In the genomic region with DNA sequence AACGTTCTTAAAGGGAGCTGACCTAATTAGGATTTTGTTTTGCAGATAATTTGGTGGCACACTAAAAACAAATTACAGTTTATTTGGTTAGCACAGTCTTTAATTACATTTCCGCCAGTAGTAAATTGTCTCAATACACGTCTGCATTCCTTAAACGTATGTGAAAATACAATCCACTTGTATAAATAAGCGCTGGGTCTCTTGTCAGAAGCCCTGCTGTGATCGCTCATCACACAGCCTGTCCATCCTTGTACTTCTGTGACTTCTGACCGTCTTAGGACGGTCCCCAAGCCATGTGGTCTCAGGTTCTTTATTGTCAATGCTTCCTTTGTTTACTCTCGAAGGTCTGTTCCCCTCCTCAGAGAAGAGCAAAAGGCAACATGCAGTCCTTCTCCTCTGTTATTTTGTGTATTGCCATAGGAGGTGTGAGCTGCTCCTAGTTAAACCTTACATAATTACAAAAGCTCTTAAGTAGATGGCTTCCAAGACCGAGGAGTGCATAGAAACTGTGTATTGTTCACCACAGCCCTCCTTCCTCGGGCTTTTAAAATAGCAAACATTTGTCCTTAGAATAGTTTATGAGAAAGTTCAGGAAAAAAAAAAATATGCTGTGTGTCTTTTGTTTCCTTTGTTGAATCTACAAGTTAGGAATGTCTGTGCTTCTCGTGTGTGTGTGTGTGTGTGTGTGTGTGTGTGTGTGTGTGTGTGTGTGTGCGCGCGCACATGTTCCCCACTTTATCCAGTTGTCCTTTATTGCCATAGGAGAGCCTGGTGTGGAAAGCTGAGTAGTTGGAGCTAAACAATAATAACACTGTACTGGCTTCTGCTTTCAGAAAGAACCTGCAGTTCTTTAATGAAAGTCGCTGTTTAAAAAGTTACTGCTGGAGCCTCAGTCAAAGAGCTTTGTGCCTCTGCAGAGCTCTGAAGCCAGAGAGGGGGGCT, we compare ENCODE assay signal across 8 mouse cellular contexts. TPM values are rescaled to one million over a fixed set of nuclear protein-coding genes. Genes with fewer than 3 reads are reported as not detected.
DNase-seq lines count a peak whose midpoint lies in the region; ATAC-seq lines count a peak whose summit lies in the region.

No protein-coding gene starts in this region.

- peaks cover 73% of the 10 kb centered on the region for H3K27me3 ChIP-seq in heart, embryonic 13.5 days (replicated peaks)
- H3K27me3 ChIP-seq in hindbrain, embryonic 16.5 days (replicated peaks; ENCODE audit: control insufficient read depth, insufficient read depth, low read length): no peaks in the 10 kb centered on the region; the same call in 1 of the 2 replicates
- H3K27me3 ChIP-seq in midbrain, embryonic 15.5 days (replicated peaks): no peaks in the 10 kb centered on the region

- ATAC-seq in heart, embryonic 13.5 days (ENCODE audit: extremely low read depth, insufficient number of reproducible peaks, low FRiP score, low TSS enrichment): no peak
- no peak; the same call in 1 of the 2 replicates for ATAC-seq in hindbrain, embryonic 16.5 days
- 0 out of 2 replicates have a peak, but pooled peaks have one; percentile 17 for ATAC-seq in midbrain, embryonic 15.5 days (replicated peaks)

- DNase-seq in heart, postnatal 14 days: no peak
- DNase-seq in embryo, embryonic 11 days: peak; percentile 69
- no peak for DNase-seq in cerebellum, adult 8-10 months
- no peak for DNase-seq in c-Kit-positive CD71-positive TER-119-positive erythroid progenitor cells, embryonic 14.5 days (ENCODE audit: low spot score)
- DNase-seq in urinary bladder, postnatal 4 days (ENCODE audit: low spot score in 2 of 2): no peak

- peak overlapping the region; percentile 62 for H3K4me3 ChIP-seq in heart, embryonic 13.5 days
- peak overlapping the region; percentile 89 for H3K4me3 ChIP-seq in hindbrain, embryonic 16.5 days (ENCODE audit: low read length)
- H3K4me3 ChIP-seq in midbrain, embryonic 15.5 days: peak overlapping the region; percentile 88

- H3K27ac ChIP-seq in heart, embryonic 13.5 days (replicated peaks): no peak overlapping the region
- peak overlapping the region; percentile 51 for H3K27ac ChIP-seq in hindbrain, embryonic 16.5 days (ENCODE audit: low read depth, low read length)
- H3K27ac ChIP-seq in midbrain, embryonic 15.5 days: peak overlapping the region; percentile 65

- peak overlapping the region; percentile 79 for H3K4me2 ChIP-seq in heart, embryonic 13.5 days
- H3K4me2 ChIP-seq in hindbrain, embryonic 16.5 days (ENCODE audit: low read length): peak overlapping the region; percentile 97
- H3K4me2 ChIP-seq in midbrain, embryonic 15.5 days: peak overlapping the region; percentile 100

- peaks cover 13% of the 10 kb centered on the region for H3K4me1 ChIP-seq in heart, embryonic 13.5 days
- peaks cover 7% of the 10 kb centered on the region for H3K4me1 ChIP-seq in hindbrain, embryonic 16.5 days (ENCODE audit: control insufficient read depth, insufficient read depth, low read depth, low read length)
- H3K4me1 ChIP-seq in midbrain, embryonic 15.5 days: peaks cover 32% of the 10 kb centered on the region

- H3K36me3 ChIP-seq in heart, embryonic 13.5 days: no peaks in the 10 kb centered on the region
- no peaks in the 10 kb centered on the region for H3K36me3 ChIP-seq in hindbrain, embryonic 16.5 days (ENCODE audit: control insufficient read depth, insufficient read depth, low read length)
- no peaks in the 10 kb centered on the region for H3K36me3 ChIP-seq in midbrain, embryonic 15.5 days (replicated peaks)

- 29% methylated on average over 16 of the region's 16 CpGs for WGBS in heart, embryonic 13.5 days
- 10% methylated on average over 16 of the region's 16 CpGs for WGBS in hindbrain, embryonic 16.5 days
- 6% methylated on average over 16 of the region's 16 CpGs for WGBS in midbrain, embryonic 15.5 days

- no peaks in the 10 kb centered on the region for H3K9me3 ChIP-seq in heart, embryonic 13.5 days
- no peaks in the 10 kb centered on the region for H3K9me3 ChIP-seq in hindbrain, embryonic 16.5 days (ENCODE audit: control insufficient read depth, low read length)
- no peaks in the 10 kb centered on the region for H3K9me3 ChIP-seq in midbrain, embryonic 15.5 days

- H3K9ac ChIP-seq in heart, embryonic 13.5 days: peak overlapping the region; percentile 40; the same call in 1 of the 2 replicates
- peak overlapping the region; percentile 57; the same call in 1 of the 2 replicates for H3K9ac ChIP-seq in hindbrain, embryonic 16.5 days (ENCODE audit: low read depth, low read length)
- H3K9ac ChIP-seq in midbrain, embryonic 15.5 days: peak overlapping the region; percentile 38

- intact Hi-C loops in heart, postnatal 14 days (cut with DNase I): no loop called here

RNA-seq across cellular contexts. Expression of a gene that starts 2.5 kb away (rescaled TPM):
- 1.9 and 2.1 TPM in 2 replicates for polyA plus RNA-seq in heart, embryonic 13.5 days (2015; fragmentation: Nextera tagmentation; extraction: Ambion mirVana)
- 1 to 10 TPM; 2.2 to 2.5 TPM for total RNA-seq in heart, postnatal 14 days (2021)
- polyA plus RNA-seq in hindbrain, embryonic 16.5 days (2015; fragmentation: Nextera tagmentation; extraction: Ambion mirVana): 3.3 and 3.7 TPM in 2 replicates
- 4.0 and 4.1 TPM in 2 replicates for polyA plus RNA-seq in midbrain, embryonic 15.5 days (2015; fragmentation: Nextera tagmentation; extraction: Ambion mirVana)
